Mouse (Mus musculus): ENCODE measurements around the gene Gpr174. TPM values are rescaled to one million over a fixed set of nuclear protein-coding genes. Genes with fewer than 3 reads are reported as not detected.

Gene Gpr174
- total RNA-seq, 1 experiment from 2014 or later: 0.65 TPM

Other genes starting within 250 kb of the Gpr174 start
- 21.1 and 24.8 TPM in 2 replicates for gene P2ry10, start 167.4 kb upstream of the Gpr174 start, total RNA-seq (2017)
- 3.1 and 4.8 TPM in 2 replicates for gene P2ry10b, start 107.0 kb upstream of the Gpr174 start, total RNA-seq (2017)
- 20.9 and 24.3 TPM in 2 replicates for gene Itm2a, start 147.5 kb downstream of the Gpr174 start, total RNA-seq (2017)

Measured in hematopoietic stem cell, adult 5-6 weeks (primary cell).